Mouse (Mus musculus): ENCODE results near the gene Dcps. TPM values are rescaled to one million over a fixed set of nuclear protein-coding genes. Genes with fewer than 3 reads are reported as not detected.

Dcps gene
- polyA plus RNA-seq, 1 experiment, result not detected

GRCm38 (mm10) chr9:35110567-35110966 is 65.3 kb downstream of the Dcps start:
- no peak overlapping the region for H3K4me3 ChIP-seq (ENCODE audit: insufficient read depth, low read depth, low read length)
- no peak overlapping the region; the same call in 1 of the 2 replicates for H3K27ac ChIP-seq (ENCODE audit: insufficient read depth, low read depth, low read length)
- H3K4me1 ChIP-seq (ENCODE audit: control insufficient read depth, insufficient read depth, low read length), result peaks cover 28% of the 10 kb centered on the region
- WGBS, result 83% methylated on average over 4 of the region's 4 CpGs
- TF ChIP-seq CTCF (IDR thresholded peaks at IDR 0.05; ENCODE audit: insufficient read depth, low read depth, low read length) (no peak), POLR2A (IDR thresholded peaks at IDR 0.05; ENCODE audit: insufficient read depth, low read depth, low read length) (no peak)

GRCm38 (mm10) chr9:35110051-35110450 is 65.8 kb downstream of the Dcps start:
- 91% methylated on average over 5 of the region's 5 CpGs for WGBS
- H3K4me1 ChIP-seq (ENCODE audit: control insufficient read depth, insufficient read depth, low read length), result peaks cover 28% of the 10 kb centered on the region
- no peak overlapping the region; the same call in 1 of the 2 replicates for H3K27ac ChIP-seq (ENCODE audit: insufficient read depth, low read depth, low read length)
- no peak overlapping the region for H3K4me3 ChIP-seq (ENCODE audit: insufficient read depth, low read depth, low read length)
- TF ChIP-seq CTCF (IDR thresholded peaks at IDR 0.05; ENCODE audit: insufficient read depth, low read depth, low read length) (no peak), POLR2A (IDR thresholded peaks at IDR 0.05; ENCODE audit: insufficient read depth, low read depth, low read length) (no peak)

- 50% methylated on average over 5 of the region's 5 CpGs for WGBS
- peaks cover 28% of the 10 kb centered on the region for H3K4me1 ChIP-seq (ENCODE audit: control insufficient read depth, insufficient read depth, low read length)
- peak overlapping the region; percentile 43 for H3K27ac ChIP-seq (ENCODE audit: insufficient read depth, low read depth, low read length)
- no peak overlapping the region for H3K4me3 ChIP-seq (ENCODE audit: insufficient read depth, low read depth, low read length)
- TF ChIP-seq CTCF (IDR thresholded peaks at IDR 0.05; ENCODE audit: insufficient read depth, low read depth, low read length) (no peak), POLR2A (IDR thresholded peaks at IDR 0.05; ENCODE audit: insufficient read depth, low read depth, low read length) (no peak)
Measured at GRCm38 (mm10) chr9:35108916-35109315, 66.9 kb downstream of the Dcps start.

- Histone ChIP-seq H3K27ac (ENCODE audit: insufficient read depth, low read depth, low read length) (no peak overlapping the region; the same call in 1 of the 2 replicates), H3K4me3 (ENCODE audit: insufficient read depth, low read depth, low read length) (no peak overlapping the region), H3K4me1 (ENCODE audit: control insufficient read depth, insufficient read depth, low read length) (peaks cover 24% of the 10 kb centered on the region)
- WGBS, result 81% methylated on average over 3 of the region's 3 CpGs
- TF ChIP-seq POLR2A (IDR thresholded peaks at IDR 0.05; ENCODE audit: insufficient read depth, low read depth, low read length), result no peak
Measured at GRCm38 (mm10) chr9:35108066-35108465, 67.8 kb downstream of the Dcps start.

GRCm38 (mm10) chr9:35107396-35107795 is 68.5 kb downstream of the Dcps start:
- WGBS, result 95% methylated on average over 5 of the region's 5 CpGs
- Histone ChIP-seq H3K4me1 (ENCODE audit: control insufficient read depth, insufficient read depth, low read length) (peaks cover 24% of the 10 kb centered on the region), H3K27ac (ENCODE audit: insufficient read depth, low read depth, low read length) (no peak overlapping the region), H3K4me3 (ENCODE audit: insufficient read depth, low read depth, low read length) (no peak overlapping the region)
- TF ChIP-seq CTCF (IDR thresholded peaks at IDR 0.05; ENCODE audit: insufficient read depth, low read depth, low read length), result no peak
- TF ChIP-seq POLR2A (IDR thresholded peaks at IDR 0.05; ENCODE audit: insufficient read depth, low read depth, low read length), result no peak

GRCm38 (mm10) chr9:35105884-35106880 is 69.7 kb downstream of the Dcps start:
- no peak for TF ChIP-seq POLR2A (IDR thresholded peaks at IDR 0.05; ENCODE audit: insufficient read depth, low read depth, low read length)
- no peak for TF ChIP-seq CTCF (IDR thresholded peaks at IDR 0.05; ENCODE audit: insufficient read depth, low read depth, low read length)
- 68% methylated on average over 15 of the region's 15 CpGs for WGBS
- Histone ChIP-seq H3K27ac (ENCODE audit: insufficient read depth, low read depth, low read length) (no peak overlapping the region), H3K4me1 (ENCODE audit: control insufficient read depth, insufficient read depth, low read length) (peaks cover 16% of the 10 kb centered on the region), H3K4me3 (ENCODE audit: insufficient read depth, low read depth, low read length) (no peak overlapping the region)

GRCm38 (mm10) chr9:35105438-35105837 is 70.4 kb downstream of the Dcps start:
- Histone ChIP-seq H3K27ac (ENCODE audit: insufficient read depth, low read depth, low read length) (no peak overlapping the region), H3K4me1 (ENCODE audit: control insufficient read depth, insufficient read depth, low read length) (peaks cover 16% of the 10 kb centered on the region), H3K4me3 (ENCODE audit: insufficient read depth, low read depth, low read length) (no peak overlapping the region)
- WGBS, result 78% methylated on average over 2 of the region's 2 CpGs
- TF ChIP-seq POLR2A (IDR thresholded peaks at IDR 0.05; ENCODE audit: insufficient read depth, low read depth, low read length) (no peak), CTCF (IDR thresholded peaks at IDR 0.05; ENCODE audit: insufficient read depth, low read depth, low read length) (no peak)

- H3K4me1 ChIP-seq (ENCODE audit: control insufficient read depth, insufficient read depth, low read length), result peaks cover 13% of the 10 kb centered on the region
- TF ChIP-seq CTCF (IDR thresholded peaks at IDR 0.05; ENCODE audit: insufficient read depth, low read depth, low read length) (no peak), POLR2A (IDR thresholded peaks at IDR 0.05; ENCODE audit: insufficient read depth, low read depth, low read length) (no peak)
- WGBS, result 82% methylated on average over 4 of the region's 4 CpGs
- H3K27ac ChIP-seq (ENCODE audit: insufficient read depth, low read depth, low read length), result no peak overlapping the region
- no peak overlapping the region for H3K4me3 ChIP-seq (ENCODE audit: insufficient read depth, low read depth, low read length)
Measured at GRCm38 (mm10) chr9:35104711-35105110, 71.2 kb downstream of the Dcps start.

- 0 out of 2 replicates have a peak, but pooled peaks cover 3% of the 10 kb centered on the region for H3K4me1 ChIP-seq (ENCODE audit: control insufficient read depth, insufficient read depth, low read length)
- no peak overlapping the region for H3K4me3 ChIP-seq (ENCODE audit: insufficient read depth, low read depth, low read length)
- no peak overlapping the region for H3K27ac ChIP-seq (ENCODE audit: insufficient read depth, low read depth, low read length)
- TF ChIP-seq CTCF (IDR thresholded peaks at IDR 0.05; ENCODE audit: insufficient read depth, low read depth, low read length), result no peak
- no peak for TF ChIP-seq POLR2A (IDR thresholded peaks at IDR 0.05; ENCODE audit: insufficient read depth, low read depth, low read length)
- 84% methylated on average over 4 of the region's 4 CpGs for WGBS
Measured at GRCm38 (mm10) chr9:35098762-35099161, 77.1 kb downstream of the Dcps start.

Measured in olfactory bulb, adult 2 months (tissue).